8 mouse cellular contexts compared by ENCODE assay signal in genomic region chr9:14523408-14524043, GRCm38 (mm10). TPM values are rescaled to one million over a fixed set of nuclear protein-coding genes. Genes with fewer than 3 reads are reported as not detected.
DNase-seq lines count a peak whose midpoint lies in the region; ATAC-seq lines count a peak whose summit lies in the region.

No protein-coding gene starts in this region.

- H3K4me3 ChIP-seq in embryonic facial prominence, embryonic 14.5 days (ENCODE audit: low read depth, low read length), result no peak overlapping the region
- no peak overlapping the region for H3K4me3 ChIP-seq in kidney, embryonic 14.5 days (ENCODE audit: low read length)
- H3K4me3 ChIP-seq in limb, embryonic 13.5 days, result no peak overlapping the region

- peak; percentile 81 for DNase-seq in A20 (ENCODE audit: low read depth, low spot score)
- DNase-seq in adrenal gland, postnatal 25 days, result peak; percentile 76
- peak; percentile 88 for DNase-seq in embryonic facial prominence, embryonic 14.5 days (ENCODE audit: low spot score)
- DNase-seq in heart, adult 9 months (ENCODE audit: low spot score in 2 of 2), result peak; percentile 39 to 80
- DNase-seq in naive thymus-derived CD4-positive, alpha-beta T cell, adult 2 months (ENCODE audit: low read depth), result peak; percentile 74
- peak; percentile 58 to 77 for DNase-seq in spleen, postnatal 4 days (ENCODE audit: low spot score in 2 of 2)

- ATAC-seq in embryonic facial prominence, embryonic 14.5 days (ENCODE audit: low read depth), result peak; percentile 76; the same call in 1 of the 2 replicates
- peak; percentile 71 for ATAC-seq in kidney, embryonic 14.5 days (ENCODE audit: low FRiP score, low TSS enrichment)
- ATAC-seq in limb, embryonic 13.5 days (ENCODE audit: low FRiP score, low read depth), result peak; percentile 67

- 5% methylated on average over 4 of the region's 4 CpGs for WGBS in embryonic facial prominence, embryonic 14.5 days
- 12% methylated on average over 4 of the region's 4 CpGs for WGBS in kidney, embryonic 14.5 days
- 8% methylated on average over 4 of the region's 4 CpGs for WGBS in limb, embryonic 13.5 days

- no peaks in the 10 kb centered on the region for H3K9me3 ChIP-seq in embryonic facial prominence, embryonic 14.5 days (ENCODE audit: control insufficient read depth, low read length)
- H3K9me3 ChIP-seq in kidney, embryonic 14.5 days (ENCODE audit: control insufficient read depth, low read length), result no peaks in the 10 kb centered on the region
- no peaks in the 10 kb centered on the region for H3K9me3 ChIP-seq in limb, embryonic 13.5 days

- no peaks in the 10 kb centered on the region for H3K4me1 ChIP-seq in embryonic facial prominence, embryonic 14.5 days (ENCODE audit: control insufficient read depth, insufficient read depth, low read length)
- no peaks in the 10 kb centered on the region for H3K4me1 ChIP-seq in kidney, embryonic 14.5 days (ENCODE audit: control insufficient read depth, insufficient read depth, low read length)
- H3K4me1 ChIP-seq in limb, embryonic 13.5 days, result no peaks in the 10 kb centered on the region

- H3K36me3 ChIP-seq in embryonic facial prominence, embryonic 14.5 days (ENCODE audit: control insufficient read depth, insufficient read depth, low read length), result no peaks in the 10 kb centered on the region
- no peaks in the 10 kb centered on the region for H3K36me3 ChIP-seq in kidney, embryonic 14.5 days (ENCODE audit: control insufficient read depth, insufficient read depth, low read length)
- no peaks in the 10 kb centered on the region for H3K36me3 ChIP-seq in limb, embryonic 13.5 days

- no peak overlapping the region for H3K9ac ChIP-seq in embryonic facial prominence, embryonic 14.5 days (ENCODE audit: low read depth, low read length)
- H3K9ac ChIP-seq in kidney, embryonic 14.5 days (ENCODE audit: low read depth, low read length), result no peak overlapping the region
- H3K9ac ChIP-seq in limb, embryonic 13.5 days, result no peak overlapping the region

- no peak overlapping the region for H3K4me2 ChIP-seq in embryonic facial prominence, embryonic 14.5 days (ENCODE audit: low read depth, low read length)
- no peak overlapping the region for H3K4me2 ChIP-seq in kidney, embryonic 14.5 days (replicated peaks; ENCODE audit: low read depth, low read length)
- no peak overlapping the region for H3K4me2 ChIP-seq in limb, embryonic 13.5 days (replicated peaks)

- no peaks in the 10 kb centered on the region for H3K27me3 ChIP-seq in embryonic facial prominence, embryonic 14.5 days (replicated peaks; ENCODE audit: control insufficient read depth, insufficient read depth, low read length)
- no peaks in the 10 kb centered on the region for H3K27me3 ChIP-seq in kidney, embryonic 14.5 days (ENCODE audit: control insufficient read depth, insufficient read depth, low read length)
- H3K27me3 ChIP-seq in limb, embryonic 13.5 days, result no peaks in the 10 kb centered on the region

- H3K27ac ChIP-seq in embryonic facial prominence, embryonic 14.5 days (replicated peaks; ENCODE audit: low read depth, low read length), result no peak overlapping the region
- H3K27ac ChIP-seq in kidney, embryonic 14.5 days (ENCODE audit: low read depth, low read length), result no peak overlapping the region
- H3K27ac ChIP-seq in limb, embryonic 13.5 days, result no peak overlapping the region

RNA-seq across cellular contexts. Expression of gene Cwc15, which starts 23.1 kb away (rescaled TPM):
- total RNA-seq in adrenal gland, postnatal 25 days (2021), result 130 and 135 TPM in 2 replicates
- polyA plus RNA-seq in embryonic facial prominence, embryonic 14.5 days (2014; fragmentation: Nextera tagmentation; extraction: Ambion mirVana), result 135 and 141 TPM in 2 replicates
- 172 and 219 TPM in 2 replicates for polyA plus RNA-seq in kidney, embryonic 14.5 days (2014; fragmentation: Nextera tagmentation; extraction: Ambion mirVana)
- polyA plus RNA-seq in limb, embryonic 13.5 days (2015; fragmentation: Nextera tagmentation; extraction: Ambion mirVana), result 165 and 170 TPM in 2 replicates

RNA-seq across cellular contexts. Expression of gene Kdm4d, which starts 23.2 kb away (rescaled TPM):
- total RNA-seq in adrenal gland, postnatal 25 days (2021), result 0.73 TPM in 1 of 2 replicates, not detected in the other
- 0.25 and 1.4 TPM in 2 replicates for polyA plus RNA-seq in embryonic facial prominence, embryonic 14.5 days (2014; fragmentation: Nextera tagmentation; extraction: Ambion mirVana)
- 0.31 TPM in 2 replicates for polyA plus RNA-seq in kidney, embryonic 14.5 days (2014; fragmentation: Nextera tagmentation; extraction: Ambion mirVana)
- 0.42 and 0.55 TPM in 2 replicates for polyA plus RNA-seq in limb, embryonic 13.5 days (2015; fragmentation: Nextera tagmentation; extraction: Ambion mirVana)
